Mouse (Mus musculus): ENCODE data around the gene Trap1a. TPM values are rescaled to one million over a fixed set of nuclear protein-coding genes. Genes with fewer than 3 reads are reported as not detected.
"Not testable (repeated sequence)": the region's sequence is repeated elsewhere in the genome, so short reads cannot be mapped to it uniquely, and the experiment has no call there.

Gene Trap1a
- polyA plus RNA-seq (2012; rRNA removed) = not detected in 2 replicates

DNA sequence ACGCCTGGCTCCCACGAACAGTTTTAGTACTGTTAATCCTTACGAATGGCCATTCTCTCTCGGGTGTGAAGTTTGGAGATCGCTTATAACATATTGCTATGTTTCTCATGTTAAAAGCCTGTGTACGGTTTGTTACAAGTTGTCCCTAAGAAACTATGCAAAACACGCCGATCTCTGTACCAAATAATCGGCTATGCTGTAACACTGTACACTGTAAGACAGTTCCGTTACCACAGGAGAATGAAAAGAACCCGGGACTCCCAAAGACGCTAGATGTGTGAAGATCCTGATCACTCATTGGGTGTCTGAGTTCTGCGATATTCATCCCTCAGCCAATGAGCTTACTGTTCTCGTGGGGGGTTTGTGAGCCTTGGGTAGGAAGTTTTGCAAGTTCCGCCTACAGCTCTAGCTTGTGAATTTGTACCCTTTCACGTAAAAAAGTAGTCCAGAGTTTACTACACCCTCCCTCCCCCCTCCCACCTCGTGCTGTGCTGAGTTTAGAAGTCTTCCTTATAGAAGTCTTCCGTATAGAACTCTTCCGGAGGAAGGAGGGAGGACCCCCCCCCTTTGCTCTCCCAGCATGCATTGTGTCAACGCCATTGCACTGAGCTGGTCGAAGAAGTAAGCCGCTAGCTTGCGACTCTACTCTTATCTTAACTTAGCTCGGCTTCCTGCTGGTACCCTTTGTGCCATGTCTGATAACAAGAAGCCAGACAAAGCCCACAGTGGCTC, at the start of gene Trap1a:
Gene Trap1a (plus strand): TSS at position 421 of the 732 bp plus-strand sequence.
- Histone ChIP-seq H3K4me1 (ENCODE audit: control insufficient read depth, insufficient read depth, low read length) (no peaks in the 10 kb centered on the region), H3K27ac (ENCODE audit: insufficient read depth, low read length) (no peak within 1 kb of the TSS), H3K4me3 (ENCODE audit: insufficient read depth, low read length) (no peak within 1 kb of the TSS)
- TF ChIP-seq CTCF (IDR thresholded peaks at IDR 0.05; ENCODE audit: extremely low read depth, insufficient read depth, low read length) = no peak
- no peak for TF ChIP-seq POLR2A (IDR thresholded peaks at IDR 0.05; ENCODE audit: extremely low read depth, insufficient read depth, low read length)

DNA sequence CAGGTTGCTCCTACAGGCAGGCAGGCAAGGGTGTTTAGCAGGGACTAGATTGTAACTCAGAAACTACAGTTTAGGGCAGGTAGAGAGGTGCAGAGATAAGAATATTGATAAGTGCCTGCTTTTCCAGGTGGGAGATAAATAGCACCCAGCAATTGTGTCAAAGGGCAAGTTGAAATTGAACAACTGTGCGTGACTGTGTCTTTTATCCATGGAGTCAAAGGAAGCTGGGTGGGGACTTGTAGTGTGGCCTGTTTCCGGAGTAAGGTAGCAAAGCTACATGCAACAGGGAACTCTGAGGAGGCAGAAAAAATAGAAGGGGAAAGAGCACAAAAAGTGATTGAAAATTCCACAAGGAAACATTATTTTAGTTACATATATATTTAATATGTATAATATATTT, 40.4 kb upstream of the Trap1a start:
- TF ChIP-seq POLR2A (IDR thresholded peaks at IDR 0.05; ENCODE audit: extremely low read depth, insufficient read depth, low read length) = no peak
- no peak for TF ChIP-seq CTCF (IDR thresholded peaks at IDR 0.05; ENCODE audit: extremely low read depth, insufficient read depth, low read length)
- Histone ChIP-seq H3K4me3 (ENCODE audit: insufficient read depth, low read length) (no peak overlapping the region), H3K4me1 (ENCODE audit: control insufficient read depth, insufficient read depth, low read length) (no peaks in the 10 kb centered on the region), H3K27ac (ENCODE audit: insufficient read depth, low read length) (no peak overlapping the region)

GRCm38 (mm10) chrX:139295325-139295724, 38.2 kb upstream of the Trap1a start:
- TF ChIP-seq CTCF (IDR thresholded peaks at IDR 0.05; ENCODE audit: extremely low read depth, insufficient read depth, low read length) (no peak), POLR2A (IDR thresholded peaks at IDR 0.05; ENCODE audit: extremely low read depth, insufficient read depth, low read length) (no peak)
- Histone ChIP-seq H3K4me1 (ENCODE audit: control insufficient read depth, insufficient read depth, low read length) (no peaks in the 10 kb centered on the region), H3K27ac (ENCODE audit: insufficient read depth, low read length) (no peak overlapping the region), H3K4me3 (ENCODE audit: insufficient read depth, low read length) (no peak overlapping the region)

DNA sequence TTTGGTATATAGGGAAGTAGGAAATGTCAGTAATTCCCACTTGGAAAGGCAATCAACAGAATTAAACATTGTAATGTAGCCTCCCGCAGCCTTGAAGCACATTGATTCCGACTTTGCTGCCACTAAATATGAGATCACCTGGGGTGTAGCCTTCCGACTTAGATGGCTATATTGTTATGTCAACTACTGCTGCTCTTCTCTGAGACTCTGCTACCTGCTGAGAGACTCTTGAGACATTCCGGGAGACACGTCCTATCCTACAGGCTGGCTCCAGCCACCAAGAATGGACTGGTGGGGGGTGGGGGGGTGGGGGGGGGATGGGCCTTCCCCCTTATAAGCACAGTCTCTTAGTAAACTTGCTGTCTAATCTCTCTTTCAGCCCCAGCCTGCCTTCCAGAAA, 16.1 kb upstream of the Trap1a start:
- not testable (repeated sequence) for H3K4me3 ChIP-seq (ENCODE audit: insufficient read depth, low read length); H3K27ac ChIP-seq (ENCODE audit: insufficient read depth, low read length); H3K4me1 ChIP-seq (ENCODE audit: control insufficient read depth, insufficient read depth, low read length)

DNA sequence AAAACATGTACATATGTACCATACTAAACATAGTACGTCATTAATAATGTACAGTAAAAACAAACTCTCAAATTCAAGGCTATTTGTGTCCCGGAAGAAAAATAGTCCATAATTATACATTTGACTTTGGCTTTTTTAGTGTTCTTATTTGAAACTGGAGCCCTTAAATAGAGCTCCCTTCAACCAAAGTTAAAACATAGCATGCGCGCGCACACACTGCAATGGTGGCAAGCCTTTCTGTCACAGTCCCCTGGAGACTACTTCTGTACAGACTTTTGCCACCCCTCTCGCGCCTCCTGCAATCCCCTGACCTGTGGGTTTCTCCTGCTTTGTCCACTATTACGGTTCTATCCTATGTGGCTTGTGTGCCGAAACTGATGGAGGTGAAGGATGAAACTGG, 900 bp upstream of the Trap1a start:
- no peak overlapping the region for H3K27ac ChIP-seq (ENCODE audit: insufficient read depth, low read length)
- no peaks in the 10 kb centered on the region for H3K4me1 ChIP-seq (ENCODE audit: control insufficient read depth, insufficient read depth, low read length)
- H3K4me3 ChIP-seq (ENCODE audit: insufficient read depth, low read length) = no peak overlapping the region
- TF ChIP-seq POLR2A (IDR thresholded peaks at IDR 0.05; ENCODE audit: extremely low read depth, insufficient read depth, low read length) (no peak), CTCF (IDR thresholded peaks at IDR 0.05; ENCODE audit: extremely low read depth, insufficient read depth, low read length) (no peak)

DNA sequence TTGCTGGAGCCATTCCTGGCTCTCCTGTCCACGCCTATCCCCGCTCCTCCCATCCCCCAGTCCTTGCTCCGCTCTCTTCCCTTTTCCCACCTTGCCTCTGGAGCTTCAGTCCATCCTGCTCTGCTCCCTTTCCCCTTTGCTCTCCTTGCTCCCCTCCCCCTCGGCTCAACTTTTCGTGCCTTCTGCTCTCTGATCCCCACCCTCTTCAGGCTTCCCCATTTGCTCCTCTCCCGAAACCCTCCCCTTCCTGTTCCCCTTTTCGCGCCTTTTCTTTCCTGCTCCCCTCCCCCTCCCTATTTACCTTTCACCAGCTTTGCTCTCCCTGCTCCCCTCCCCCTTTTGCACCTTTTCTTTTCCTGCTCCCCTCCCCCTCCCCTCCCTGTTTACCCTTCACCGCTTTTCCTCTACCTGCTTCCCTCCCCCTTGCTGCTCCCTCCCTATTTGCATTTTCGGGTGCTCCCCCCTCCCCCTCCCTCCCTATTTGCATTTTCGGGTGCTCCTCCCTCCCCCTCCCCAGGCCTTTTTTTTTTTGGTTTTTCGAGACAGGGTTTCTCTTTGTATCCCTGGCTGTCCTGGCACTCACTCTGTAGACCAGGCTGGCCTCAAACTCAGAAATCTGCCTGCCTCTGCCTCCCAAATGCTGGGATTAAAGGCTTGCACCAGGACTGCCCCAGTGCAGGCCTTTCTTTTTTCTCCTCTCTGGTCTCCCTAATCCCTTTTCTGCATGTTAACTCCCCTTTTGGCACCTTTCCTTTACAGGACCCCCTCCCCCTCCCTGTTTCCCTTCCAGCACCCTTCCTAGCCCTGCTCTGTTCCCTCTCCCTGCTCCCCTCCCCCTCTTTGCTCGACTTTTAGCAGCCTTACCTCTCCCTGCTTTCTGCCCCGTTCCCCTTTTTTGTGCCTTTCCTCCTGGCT, 1.3 kb downstream of the Trap1a start:
- Histone ChIP-seq H3K4me1 (ENCODE audit: control insufficient read depth, insufficient read depth, low read length) (no peaks in the 10 kb centered on the region), H3K4me3 (ENCODE audit: insufficient read depth, low read length) (no peak overlapping the region), H3K27ac (ENCODE audit: insufficient read depth, low read length) (no peak overlapping the region)
- no peak for TF ChIP-seq CTCF (IDR thresholded peaks at IDR 0.05; ENCODE audit: extremely low read depth, insufficient read depth, low read length)

- H3K4me3 ChIP-seq (ENCODE audit: insufficient read depth, low read length) = no peak overlapping the region
- no peak overlapping the region for H3K27ac ChIP-seq (ENCODE audit: insufficient read depth, low read length)
- no peaks in the 10 kb centered on the region for H3K4me1 ChIP-seq (ENCODE audit: control insufficient read depth, insufficient read depth, low read length)
- no peak for TF ChIP-seq CTCF (IDR thresholded peaks at IDR 0.05; ENCODE audit: extremely low read depth, insufficient read depth, low read length)
- TF ChIP-seq POLR2A (IDR thresholded peaks at IDR 0.05; ENCODE audit: extremely low read depth, insufficient read depth, low read length) = no peak
These were observed 2.1 kb downstream of the Trap1a start for GRCm38 (mm10) chrX:139335419-139336074.

- no peak for TF ChIP-seq CTCF (IDR thresholded peaks at IDR 0.05; ENCODE audit: extremely low read depth, insufficient read depth, low read length)
- Histone ChIP-seq H3K4me3 (ENCODE audit: insufficient read depth, low read length) (no peak overlapping the region), H3K4me1 (ENCODE audit: control insufficient read depth, insufficient read depth, low read length) (no peaks in the 10 kb centered on the region), H3K27ac (ENCODE audit: insufficient read depth, low read length) (no peak overlapping the region)
These were observed 6.1 kb downstream of the Trap1a start for GRCm38 (mm10) chrX:139339553-139339952.

- Histone ChIP-seq H3K27ac (ENCODE audit: insufficient read depth, low read length) (no peak overlapping the region), H3K4me3 (ENCODE audit: insufficient read depth, low read length) (no peak overlapping the region), H3K4me1 (ENCODE audit: control insufficient read depth, insufficient read depth, low read length) (no peaks in the 10 kb centered on the region)
- no peak for TF ChIP-seq CTCF (IDR thresholded peaks at IDR 0.05; ENCODE audit: extremely low read depth, insufficient read depth, low read length)
- no peak for TF ChIP-seq POLR2A (IDR thresholded peaks at IDR 0.05; ENCODE audit: extremely low read depth, insufficient read depth, low read length)
These were observed 7.7 kb downstream of the Trap1a start for GRCm38 (mm10) chrX:139341185-139341584.
